Mouse (Mus musculus) cerebellum, adult 2 months (tissue): ENCODE data around the gene Anks1b.

Experiments used
- CTCF ChIP-seq: fragments of 200-500 bp; IDR thresholded peaks from 2 replicates; pipeline ENCODE4 v1.5.1; 2011; ENCODE audit warnings: low read depth, mild to moderate bottlenecking, control low read depth, low read length, moderate library complexity, borderline replicate concordance; ENCODE audit not compliant: insufficient read depth
- POLR2A ChIP-seq: fragments of 200-500 bp; IDR thresholded peaks from 2 replicates; pipeline ENCODE4 v1.6.1; 2011; ENCODE audit warnings: low read length, control low read depth, borderline replicate concordance; ENCODE audit not compliant: insufficient read depth

DNA sequence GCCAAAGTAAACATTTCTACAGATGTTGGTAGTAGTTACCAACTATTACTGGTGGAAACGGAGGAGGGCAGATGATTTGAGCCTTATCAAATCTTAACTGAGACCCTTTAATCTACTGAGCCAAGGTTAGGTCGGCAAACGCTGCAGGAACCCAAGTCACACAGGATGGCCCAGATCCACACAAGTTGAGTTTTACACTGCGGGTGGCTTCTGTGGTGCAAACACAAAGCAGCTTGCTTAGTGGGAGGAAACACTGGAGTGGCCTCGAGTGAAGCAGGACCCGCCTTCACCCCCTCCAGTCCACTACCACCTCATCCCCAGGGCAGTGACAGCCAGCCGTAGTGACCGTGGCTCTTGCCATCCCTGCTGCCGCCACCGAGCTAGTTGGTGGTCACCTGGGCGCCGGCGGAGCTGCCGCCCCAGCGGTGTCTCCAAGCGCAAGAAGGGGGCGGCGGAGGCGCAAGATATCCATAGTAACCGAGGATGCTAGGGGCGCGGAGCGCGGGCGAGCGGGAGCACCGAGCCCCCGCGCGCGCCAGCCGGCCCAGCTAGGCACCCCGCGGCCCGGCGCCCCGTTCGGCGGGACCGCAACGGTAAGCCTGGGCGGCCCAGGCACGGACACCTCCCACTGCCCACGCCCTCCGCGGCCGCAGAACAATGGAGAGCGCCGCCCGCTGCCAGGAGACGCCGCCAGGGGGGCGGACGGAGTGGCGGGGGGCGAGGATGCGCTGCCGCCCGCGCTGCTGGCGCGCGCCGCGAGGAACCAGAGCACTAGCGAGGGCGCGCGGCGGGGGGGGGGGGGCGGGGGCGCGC, 955.5 kb downstream of the Anks1b start:
- no peak for TF ChIP-seq POLR2A
- no peak for TF ChIP-seq CTCF
